Mouse (Mus musculus) myocyte (in vitro differentiated cells): Measurements from ENCODE around the gene Kif6. TPM values are rescaled to one million over a fixed set of nuclear protein-coding genes. Genes with fewer than 3 reads are reported as not detected.

Experiments used
- H3K27me3 ChIP-seq: one replicate; pipeline ENCODE4 v1.6.1; 2011; ENCODE audit not compliant: control insufficient read depth, insufficient read depth, insufficient read length
- H3K36me3 ChIP-seq: one replicate; pipeline ENCODE4 v1.6.1; 2011; ENCODE audit not compliant: control insufficient read depth, insufficient read depth
- H3K4me2 ChIP-seq: one replicate; pipeline ENCODE4 v1.6.1; 2011; ENCODE audit warnings: low read depth, control low read depth
- H3K4me3 ChIP-seq: one replicate; pipeline ENCODE4 v1.5.1; 2011; ENCODE audit warnings: mild to moderate bottlenecking, control low read depth, moderate library complexity
- H3K79me2 ChIP-seq: one replicate; pipeline ENCODE4 v1.6.1; 2011; ENCODE audit not compliant: control insufficient read depth, insufficient read depth
- H3ac ChIP-seq: one replicate; pipeline ENCODE4 v1.6.1; 2011; ENCODE audit not compliant: control insufficient read depth, insufficient read length
- CEBPB ChIP-seq: IDR thresholded peaks from 2 replicates; pipeline ENCODE4 v1.6.1; 2011; ENCODE audit warnings: mild to moderate bottlenecking, moderate library complexity; ENCODE audit not compliant: poor library complexity, insufficient read depth, severe bottlenecking
- E2F4 ChIP-seq: IDR thresholded peaks from one replicate; pipeline ENCODE4 v1.6.1; 2011; ENCODE audit warnings: mild to moderate bottlenecking, control low read depth, moderate library complexity; ENCODE audit not compliant: insufficient read depth
- MAX ChIP-seq: IDR thresholded peaks from one replicate; pipeline ENCODE4 v1.6.1; 2011; ENCODE audit warnings: low read depth, mild to moderate bottlenecking, control low read depth
- MYOD1 ChIP-seq, 3 experiments: IDR thresholded peaks; one replicate each; pipeline ENCODE4 v1.6.1; 2011; ENCODE audit warnings: control low read depth in 2 of 3, low read depth in 2 of 3, mild to moderate bottlenecking in 2 of 3, moderate library complexity in 1 of 3; ENCODE audit not compliant: insufficient read length in 2 of 3, control insufficient read depth in 1 of 3
- MYOG ChIP-seq, 3 experiments: IDR thresholded peaks; one replicate each; pipeline ENCODE4 v1.6.1; 2011; ENCODE audit warnings: control low read depth in 2 of 3, low read depth in 2 of 3, mild to moderate bottlenecking in 2 of 3; ENCODE audit not compliant: insufficient read length in 2 of 3, control insufficient read depth in 1 of 3, insufficient read depth in 1 of 3
- POLR2A ChIP-seq: IDR thresholded peaks from one replicate; pipeline ENCODE4 v1.6.1; 2011; ENCODE audit warnings: low read depth, mild to moderate bottlenecking, control low read depth, moderate library complexity; ENCODE audit not compliant: insufficient read length
- POLR2AphosphoS2 ChIP-seq: IDR thresholded peaks from one replicate; pipeline ENCODE4 v1.6.1; 2011; ENCODE audit warnings: low read depth, control low read depth; ENCODE audit not compliant: insufficient read length
- REST ChIP-seq: IDR thresholded peaks from one replicate; pipeline ENCODE4 v1.6.1; 2011; ENCODE audit warnings: mild to moderate bottlenecking, control low read depth, moderate library complexity; ENCODE audit not compliant: insufficient read depth, insufficient read length
- SRF ChIP-seq: IDR thresholded peaks from one replicate; pipeline ENCODE4 v1.6.1; 2011; ENCODE audit warnings: low read depth; ENCODE audit not compliant: control insufficient read depth, insufficient read length
- TCF12 ChIP-seq: IDR thresholded peaks from one replicate; pipeline ENCODE4 v1.6.1; 2011; ENCODE audit warnings: mild to moderate bottlenecking, control low read depth; ENCODE audit not compliant: poor library complexity, insufficient read depth, severe bottlenecking
- TCF3 ChIP-seq: IDR thresholded peaks from one replicate; pipeline ENCODE4 v1.6.1; 2011; ENCODE audit warnings: low read depth, control low read depth; ENCODE audit not compliant: insufficient read length
- USF1 ChIP-seq: IDR thresholded peaks from one replicate; pipeline ENCODE4 v1.6.1; 2011; ENCODE audit warnings: low read depth, mild to moderate bottlenecking, control low read depth, moderate library complexity
- polyA plus RNA-seq: library from polyadenylated mRNA; unstranded; fragments of >200 nt; fragmentation: generic; extraction: Trizol; gene quantifications from one replicate; pipeline ENCODE4 v1.2.1, GENCODE M21; 2012; ENCODE audit warnings: missing spikeins

Kif6 gene
- polyA plus RNA-seq, 1 experiment = 0.07 TPM

GRCm38 (mm10) chr17:49726976-49727375 lies 112.0 kb downstream of the Kif6 start:
- Histone ChIP-seq H3K79me2 (no peaks in the 10 kb centered on the region), H3ac (no peak overlapping the region), H3K36me3 (no peaks in the 10 kb centered on the region), H3K4me2 (no peak overlapping the region), H3K4me3 (no peak overlapping the region), H3K27me3 (no peaks in the 10 kb centered on the region)
- no peak for TF ChIP-seq POLR2AphosphoS2
- no peak for TF ChIP-seq MYOD1 (IDR thresholded peaks at IDR 0.05; ENCODE audit: control insufficient read depth in 1 of 3, insufficient read length in 2 of 3, low read depth in 2 of 3)
- TF ChIP-seq MAX = no peak
- TF ChIP-seq USF1 = no peak
- no peak for TF ChIP-seq TCF12
- no peak for TF ChIP-seq MYOG (IDR thresholded peaks at IDR 0.05; ENCODE audit: control insufficient read depth in 1 of 3, insufficient read depth in 1 of 3, insufficient read length in 2 of 3, low read depth in 2 of 3)
- TF ChIP-seq SRF = no peak
- no peak for TF ChIP-seq TCF3
- TF ChIP-seq REST = no peak
- no peak for TF ChIP-seq POLR2A
- no peak for TF ChIP-seq E2F4
- no peak for TF ChIP-seq CEBPB

GRCm38 (mm10) chr17:49727428-49728045 lies 112.6 kb downstream of the Kif6 start:
- no peaks in the 10 kb centered on the region for H3K36me3 ChIP-seq
- H3K27me3 ChIP-seq = no peaks in the 10 kb centered on the region
- no peak for TF ChIP-seq TCF12
- no peak for TF ChIP-seq TCF3
- no peak for TF ChIP-seq USF1
- TF ChIP-seq MAX = no peak
- no peak for TF ChIP-seq E2F4
- TF ChIP-seq MYOD1 (IDR thresholded peaks at IDR 0.05; ENCODE audit: control insufficient read depth in 1 of 3, insufficient read length in 2 of 3, low read depth in 2 of 3) = no peak
- TF ChIP-seq REST = no peak
- TF ChIP-seq POLR2A = no peak
- no peak for TF ChIP-seq POLR2AphosphoS2
- no peak for TF ChIP-seq MYOG (IDR thresholded peaks at IDR 0.05; ENCODE audit: control insufficient read depth in 1 of 3, insufficient read depth in 1 of 3, insufficient read length in 2 of 3, low read depth in 2 of 3)
- TF ChIP-seq SRF = no peak
- no peak for TF ChIP-seq CEBPB
- H3ac ChIP-seq = no peak overlapping the region
- no peak overlapping the region for H3K4me2 ChIP-seq
- H3K4me3 ChIP-seq = no peak overlapping the region
- no peaks in the 10 kb centered on the region for H3K79me2 ChIP-seq

GRCm38 (mm10) chr17:49729856-49730255 lies 114.9 kb downstream of the Kif6 start:
- no peaks in the 10 kb centered on the region for H3K79me2 ChIP-seq
- no peak overlapping the region for H3K4me2 ChIP-seq
- no peak overlapping the region for H3K4me3 ChIP-seq
- no peaks in the 10 kb centered on the region for H3K27me3 ChIP-seq
- H3K36me3 ChIP-seq = no peaks in the 10 kb centered on the region
- no peak overlapping the region for H3ac ChIP-seq
- TF ChIP-seq POLR2AphosphoS2 (no peak), MAX (no peak), REST (no peak), SRF (no peak), TCF12 (no peak), CEBPB (no peak), MYOG (IDR thresholded peaks at IDR 0.05; ENCODE audit: control insufficient read depth in 1 of 3, insufficient read depth in 1 of 3, insufficient read length in 2 of 3, low read depth in 2 of 3) (no peak), TCF3 (no peak), E2F4 (no peak), MYOD1 (IDR thresholded peaks at IDR 0.05; ENCODE audit: control insufficient read depth in 1 of 3, insufficient read length in 2 of 3, low read depth in 2 of 3) (no peak), USF1 (no peak)

- Histone ChIP-seq H3K4me3 (no peak overlapping the region), H3K27me3 (no peaks in the 10 kb centered on the region), H3K36me3 (no peaks in the 10 kb centered on the region), H3ac (no peak overlapping the region), H3K4me2 (no peak overlapping the region), H3K79me2 (no peaks in the 10 kb centered on the region)
- TF ChIP-seq TCF3 (no peak), SRF (no peak), MYOG (IDR thresholded peaks at IDR 0.05; ENCODE audit: control insufficient read depth in 1 of 3, insufficient read depth in 1 of 3, insufficient read length in 2 of 3, low read depth in 2 of 3) (no peak), USF1 (no peak), E2F4 (no peak), REST (no peak), CEBPB (no peak), TCF12 (no peak), MYOD1 (IDR thresholded peaks at IDR 0.05; ENCODE audit: control insufficient read depth in 1 of 3, insufficient read length in 2 of 3, low read depth in 2 of 3) (no peak), MAX (no peak), POLR2A (no peak), POLR2AphosphoS2 (no peak)
Measured at GRCm38 (mm10) chr17:49732706-49733105, 117.8 kb downstream of the Kif6 start.
